Mouse (Mus musculus) embryonic facial prominence, embryonic 12.5 days (tissue): Measurements from ENCODE around the gene Pygo2. TPM values are rescaled to one million over a fixed set of nuclear protein-coding genes. Genes with fewer than 3 reads are reported as not detected.

Experiments
- ATAC-seq: fragments of 200-750 bp; cut with Nextera tagmentation; 2 replicates; pipeline ENCODE4 v1.8.0; 2017; ENCODE audit not compliant: insufficient number of reproducible peaks, insufficient read depth, low FRiP score, low TSS enrichment
- H3K27ac ChIP-seq: fragments of 300-500 bp; sonication (generic); 2 replicates; pipeline ENCODE4 v1.5.1; 2016; ENCODE audit warnings: mild to moderate bottlenecking
- H3K27me3 ChIP-seq: fragments of 300-500 bp; sonication (generic); 2 replicates; pipeline ENCODE4 v1.6.1; 2016; ENCODE audit warnings: mild to moderate bottlenecking, moderate library complexity
- H3K36me3 ChIP-seq: fragments of 300-500 bp; sonication (generic); 2 replicates; pipeline ENCODE4 v1.6.1; 2016; ENCODE audit warnings: mild to moderate bottlenecking
- H3K4me1 ChIP-seq: fragments of 300-500 bp; sonication (generic); 2 replicates; pipeline ENCODE4 v1.6.1; 2016
- H3K4me2 ChIP-seq: fragments of 300-500 bp; sonication (generic); replicated peaks from 2 replicates; pipeline ENCODE4 v1.6.1; 2016; ENCODE audit warnings: mild to moderate bottlenecking, moderate library complexity
- H3K4me3 ChIP-seq: fragments of 300-500 bp; sonication (generic); 2 replicates; pipeline ENCODE4 v1.5.1; 2016; ENCODE audit warnings: mild to moderate bottlenecking
- H3K9ac ChIP-seq: fragments of 300-500 bp; sonication (generic); 2 replicates; pipeline ENCODE4 v1.6.1; 2016; ENCODE audit warnings: mild to moderate bottlenecking, moderate library complexity
- H3K9me3 ChIP-seq: fragments of 300-500 bp; sonication (generic); 2 replicates; pipeline ENCODE4 v1.6.1; 2016; ENCODE audit warnings: mild to moderate bottlenecking, moderate library complexity
- WGBS: fragments of 180-500 bp; shearing (Covaris S2); methylation state at CpG from one replicate; pipeline ENCODE4 v1.1.7; 2016; 5-methylcytosine and 5-hydroxymethylcytosine counted together
- polyA plus RNA-seq: library from polyadenylated mRNA; unstranded; fragments of >200 nt; fragmentation: Nextera tagmentation; extraction: Ambion mirVana; gene quantifications from 2 replicates; pipeline ENCODE4 v1.2.1, GENCODE M21; 2016

Gene Pygo2
- polyA plus RNA-seq, 1 experiment from 2014 or later, result 67.9 TPM

GRCm38 (mm10) chr3:89449541-89449940 lies 19.5 kb downstream of the Pygo2 start:
- Histone ChIP-seq H3K27ac (no peak overlapping the region), H3K4me3 (no peak overlapping the region), H3K36me3 (peaks cover 20% of the 10 kb centered on the region), H3K27me3 (no peaks in the 10 kb centered on the region), H3K4me1 (0 out of 2 replicates have a peak, but pooled peaks cover 7% of the 10 kb centered on the region), H3K9me3 (no peaks in the 10 kb centered on the region), H3K4me2 (no peak overlapping the region), H3K9ac (no peak overlapping the region)
- 50% methylated on average over 7 of the region's 7 CpGs for WGBS
- ATAC-seq, result no peak

- Histone ChIP-seq H3K27ac (no peak overlapping the region), H3K27me3 (no peaks in the 10 kb centered on the region), H3K4me1 (0 out of 2 replicates have a peak, but pooled peaks cover 7% of the 10 kb centered on the region), H3K9ac (no peak overlapping the region), H3K9me3 (no peaks in the 10 kb centered on the region), H3K4me3 (no peak overlapping the region), H3K36me3 (peaks cover 5% of the 10 kb centered on the region; the same call in 1 of the 2 replicates), H3K4me2 (no peak overlapping the region)
- ATAC-seq, result no peak
- 89% methylated on average over 1 of the region's 1 CpGs for WGBS
Observed at GRCm38 (mm10) chr3:89451916-89452315, 21.9 kb downstream of the Pygo2 start.

- H3K36me3 ChIP-seq, result no peaks in the 10 kb centered on the region
- ATAC-seq, result no peak
- no peak within 1 kb of the TSS for H3K27ac ChIP-seq
- no peaks in the 10 kb centered on the region for H3K27me3 ChIP-seq
- H3K9me3 ChIP-seq, result no peaks in the 10 kb centered on the region
- no peak within 1 kb of the TSS for H3K4me2 ChIP-seq
- no peak within 1 kb of the TSS for H3K4me3 ChIP-seq
- H3K4me1 ChIP-seq, result peaks cover 13% of the 10 kb centered on the region
- 62% methylated on average over 10 of the region's 10 CpGs for WGBS
- no peak within 1 kb of the TSS for H3K9ac ChIP-seq
Observed at GRCm38 (mm10) chr3:89454401-89455177, 24.6 kb downstream of the Pygo2 start, which contains the start of gene Pmvk. Pmvk (plus strand) TSS chr3:89454541.

GRCm38 (mm10) chr3:89455786-89456285 lies 25.8 kb downstream of the Pygo2 start:
- no peak for ATAC-seq
- Histone ChIP-seq H3K9me3 (no peaks in the 10 kb centered on the region), H3K36me3 (no peaks in the 10 kb centered on the region), H3K27me3 (no peaks in the 10 kb centered on the region), H3K4me3 (no peak overlapping the region), H3K9ac (no peak overlapping the region), H3K27ac (no peak overlapping the region), H3K4me1 (peaks cover 18% of the 10 kb centered on the region), H3K4me2 (no peak overlapping the region)
- WGBS, result 88% methylated on average over 1 of the region's 1 CpGs

GRCm38 (mm10) chr3:89456726-89457665 lies 27.0 kb downstream of the Pygo2 start:
- 32% methylated on average over 10 of the region's 10 CpGs for WGBS
- no peak overlapping the region for H3K4me3 ChIP-seq
- no peaks in the 10 kb centered on the region for H3K27me3 ChIP-seq
- peaks cover 13% of the 10 kb centered on the region for H3K4me1 ChIP-seq
- no peak overlapping the region for H3K4me2 ChIP-seq
- no peak overlapping the region for H3K27ac ChIP-seq
- H3K9ac ChIP-seq, result no peak overlapping the region
- H3K36me3 ChIP-seq, result peaks cover 4% of the 10 kb centered on the region; the same call in 1 of the 2 replicates
- no peak for ATAC-seq
- H3K9me3 ChIP-seq, result no peaks in the 10 kb centered on the region

- Histone ChIP-seq H3K9me3 (no peaks in the 10 kb centered on the region), H3K36me3 (peaks cover 7% of the 10 kb centered on the region; the same call in 1 of the 2 replicates), H3K4me1 (peaks cover 12% of the 10 kb centered on the region), H3K4me3 (peak overlapping the region; percentile 70), H3K27me3 (no peaks in the 10 kb centered on the region), H3K9ac (no peak overlapping the region), H3K4me2 (peak overlapping the region; percentile 58), H3K27ac (peak overlapping the region; percentile 82; the same call in 1 of the 2 replicates)
- WGBS, result 49% methylated on average over 13 of the region's 13 CpGs
- ATAC-seq, result no peak
Observed at GRCm38 (mm10) chr3:89458372-89458964, 28.5 kb downstream of the Pygo2 start.

GRCm38 (mm10) chr3:89458965-89459807 lies 29.2 kb downstream of the Pygo2 start:
- Histone ChIP-seq H3K27ac (peak overlapping the region; percentile 82), H3K36me3 (peaks cover 7% of the 10 kb centered on the region; the same call in 1 of the 2 replicates), H3K9ac (peak overlapping the region; percentile 75), H3K4me1 (peaks cover 12% of the 10 kb centered on the region), H3K4me2 (peak overlapping the region; percentile 58), H3K27me3 (no peaks in the 10 kb centered on the region), H3K9me3 (no peaks in the 10 kb centered on the region), H3K4me3 (peak overlapping the region; percentile 70)
- WGBS, result 2% methylated on average over 35 of the region's 36 CpGs
- ATAC-seq, result peak; percentile 50; the same call in 1 of the 2 replicates

- WGBS, result 57% methylated on average over 4 of the region's 4 CpGs
- Histone ChIP-seq H3K9ac (no peak overlapping the region), H3K4me3 (no peak overlapping the region), H3K4me2 (no peak overlapping the region), H3K36me3 (peaks cover 22% of the 10 kb centered on the region; the same call in 1 of the 2 replicates), H3K9me3 (no peaks in the 10 kb centered on the region), H3K27me3 (no peaks in the 10 kb centered on the region), H3K4me1 (no peaks in the 10 kb centered on the region), H3K27ac (no peak overlapping the region)
- no peak for ATAC-seq
Observed at GRCm38 (mm10) chr3:89468268-89468667, 38.3 kb downstream of the Pygo2 start.

GRCm38 (mm10) chr3:89472280-89472679 lies 42.3 kb downstream of the Pygo2 start:
- Histone ChIP-seq H3K9me3 (no peaks in the 10 kb centered on the region), H3K9ac (no peak overlapping the region), H3K27me3 (no peaks in the 10 kb centered on the region), H3K4me2 (no peak overlapping the region), H3K4me3 (no peak overlapping the region), H3K27ac (no peak overlapping the region), H3K4me1 (no peaks in the 10 kb centered on the region), H3K36me3 (peaks cover 20% of the 10 kb centered on the region; the same call in 1 of the 2 replicates)
- WGBS, result 77% methylated on average over 7 of the region's 7 CpGs
- no peak for ATAC-seq

GRCm38 (mm10) chr3:89473838-89474237 lies 43.8 kb downstream of the Pygo2 start:
- H3K36me3 ChIP-seq, result peaks cover 7% of the 10 kb centered on the region; the same call in 1 of the 2 replicates
- no peaks in the 10 kb centered on the region for H3K27me3 ChIP-seq
- WGBS, result 76% methylated on average over 6 of the region's 6 CpGs
- H3K9me3 ChIP-seq, result no peaks in the 10 kb centered on the region
- no peak overlapping the region for H3K4me3 ChIP-seq
- no peaks in the 10 kb centered on the region for H3K4me1 ChIP-seq
- no peak overlapping the region for H3K9ac ChIP-seq
- ATAC-seq, result no peak
- H3K4me2 ChIP-seq, result no peak overlapping the region
- no peak overlapping the region for H3K27ac ChIP-seq
